9 mouse cellular contexts compared by ENCODE assay signal in genomic region chr9:44044426-44045157, GRCm38 (mm10). TPM values are rescaled to one million over a fixed set of nuclear protein-coding genes. Genes with fewer than 3 reads are reported as not detected.
DNase-seq lines count a peak whose midpoint lies in the region; ATAC-seq lines count a peak whose summit lies in the region.
"Had no signal": no experiment of that assay in that cellular context is flagged by ENCODE, and none has a peak within 500 bp of the region (broad histone marks: within the 10 kb centered on the region; RNA-seq: fewer than 3 reads in every experiment).

No protein-coding gene starts in this region.

- H3K9me3 ChIP-seq in hindbrain, embryonic 11.5 days (ENCODE audit: control insufficient read depth, low read length), result no peaks in the 10 kb centered on the region
- H3K9me3 ChIP-seq in hindbrain, embryonic 12.5 days (replicated peaks), result no peaks in the 10 kb centered on the region

- no peak overlapping the region for H3K27ac ChIP-seq in hindbrain, embryonic 11.5 days (ENCODE audit: low read depth, low read length)
- H3K27ac ChIP-seq in hindbrain, embryonic 12.5 days, result no peak overlapping the region

- no peak for ATAC-seq in hindbrain, embryonic 11.5 days (ENCODE audit: low FRiP score)
- no peak for ATAC-seq in hindbrain, embryonic 12.5 days (ENCODE audit: low FRiP score)

- no peak overlapping the region for H3K4me2 ChIP-seq in hindbrain, embryonic 11.5 days (replicated peaks; ENCODE audit: low read depth, low read length)
- no peak overlapping the region for H3K4me2 ChIP-seq in hindbrain, embryonic 12.5 days (replicated peaks)

- WGBS in hindbrain, embryonic 11.5 days, result 43% methylated on average over 14 of the region's 14 CpGs
- 40% methylated on average over 14 of the region's 14 CpGs for WGBS in hindbrain, embryonic 12.5 days

- peaks cover 2% of the 10 kb centered on the region; the same call in 1 of the 2 replicates for H3K4me1 ChIP-seq in hindbrain, embryonic 11.5 days (replicated peaks; ENCODE audit: control insufficient read depth, insufficient read depth, low read length)
- H3K4me1 ChIP-seq in hindbrain, embryonic 12.5 days, result peaks cover 15% of the 10 kb centered on the region

- H3K9ac ChIP-seq in hindbrain, embryonic 11.5 days (ENCODE audit: low read depth, low read length), result no peak overlapping the region
- no peak overlapping the region for H3K9ac ChIP-seq in hindbrain, embryonic 12.5 days

- DNase-seq in hindbrain, embryonic 11.5 days (ENCODE audit: low spot score), result peak; percentile 11
- peak; percentile 43 for DNase-seq in NIH3T3 (ENCODE audit: low read depth)
- peak; percentile 54 to 70 for DNase-seq in cerebellum, postnatal 25 days
- DNase-seq in naive thymus-derived CD4-positive, alpha-beta T cell, adult 2 months (ENCODE audit: low read depth), result peak; percentile 64
- DNase-seq in retina, postnatal 1 day, result no peak
- DNase-seq in kidney, adult 18-20 months, result no peak
- DNase-seq: adrenal gland, postnatal 25 days had no signal

- H3K36me3 ChIP-seq in hindbrain, embryonic 11.5 days (ENCODE audit: control insufficient read depth, insufficient read depth, low read length), result no peaks in the 10 kb centered on the region
- no peaks in the 10 kb centered on the region for H3K36me3 ChIP-seq in hindbrain, embryonic 12.5 days

- H3K4me3 ChIP-seq in hindbrain, embryonic 11.5 days (ENCODE audit: low read depth, low read length), result no peak overlapping the region
- H3K4me3 ChIP-seq in hindbrain, embryonic 12.5 days, result no peak overlapping the region
- H3K4me3 ChIP-seq: myocyte had no signal

- H3K27me3 ChIP-seq in hindbrain, embryonic 11.5 days (ENCODE audit: control insufficient read depth, insufficient read depth, low read length), result peaks cover 26% of the 10 kb centered on the region
- peaks cover 58% of the 10 kb centered on the region for H3K27me3 ChIP-seq in hindbrain, embryonic 12.5 days

RNA-seq across cellular contexts. Expression of gene Thy1, which starts 1.4 kb away (rescaled TPM):
- 0.31 and 0.35 TPM in 2 replicates for polyA plus RNA-seq in hindbrain, embryonic 11.5 days (2014; fragmentation: Nextera tagmentation; extraction: Ambion mirVana)
- polyA plus RNA-seq in hindbrain, embryonic 12.5 days (2016; fragmentation: Nextera tagmentation; extraction: Ambion mirVana), result not detected in 2 replicates
- polyA plus RNA-seq: myocyte had no signal

RNA-seq across cellular contexts. Expression of gene Usp2, which starts 22.2 kb away (rescaled TPM):
- polyA plus RNA-seq in hindbrain, embryonic 11.5 days (2014; fragmentation: Nextera tagmentation; extraction: Ambion mirVana), result 11.4 and 13.9 TPM in 2 replicates
- polyA plus RNA-seq in hindbrain, embryonic 12.5 days (2016; fragmentation: Nextera tagmentation; extraction: Ambion mirVana), result 11.5 and 14.2 TPM in 2 replicates

RNA-seq across cellular contexts. Expression of gene Mfrp, which starts 56.9 kb away (rescaled TPM):
- 0.10 and 0.23 TPM in 2 replicates for polyA plus RNA-seq in hindbrain, embryonic 11.5 days (2014; fragmentation: Nextera tagmentation; extraction: Ambion mirVana)
- polyA plus RNA-seq in hindbrain, embryonic 12.5 days (2016; fragmentation: Nextera tagmentation; extraction: Ambion mirVana), result 0.14 and 0.30 TPM in 2 replicates

Comparison
In these comparisons a context has a peak if more than half of its experiments do, and no peak if none do; other contexts are left out.
1. DNase-seq: peak in hindbrain, embryonic 11.5 days (single experiment), NIH3T3 (single experiment), cerebellum, postnatal 25 days (2 of 2) and naive thymus-derived CD4-positive, alpha-beta T cell, adult 2 months (single experiment); none in retina, postnatal 1 day (single experiment) and kidney, adult 18-20 months (single experiment).